Mouse (Mus musculus): ENCODE results near the gene Ctsz. TPM values are rescaled to one million over a fixed set of nuclear protein-coding genes. Genes with fewer than 3 reads are reported as not detected.

Ctsz gene
- total and polyA plus RNA-seq, 2 experiments from 2014 or later = 53.9 to 74.7 TPM

GRCm38 (mm10) chr2:174442460-174442859, 3.6 kb upstream of the Ctsz start:
- Histone ChIP-seq H3K9ac (no peak overlapping the region), H3K36me3 (ENCODE audit: insufficient read depth) (no peaks in the 10 kb centered on the region), H3K27ac (ENCODE audit: low read depth, low read length) (no peak overlapping the region), H3K4me1 (ENCODE audit: insufficient read depth) (peaks cover 12% of the 10 kb centered on the region), H3K4me2 (ENCODE audit: low read depth) (no peak overlapping the region), H3K4me3 (ENCODE audit: low read depth, low read length) (no peak overlapping the region), H3K9me3 (ENCODE audit: low read length) (no peaks in the 10 kb centered on the region), H3K27me3 (ENCODE audit: insufficient read depth, low read length) (no peaks in the 10 kb centered on the region)
- no peak for ATAC-seq
- no peak for DNase-seq
- 87% methylated on average over 9 of the region's 9 CpGs for WGBS
- TF ChIP-seq CTCF (IDR thresholded peaks at IDR 0.05; ENCODE audit: low read depth) = no peak

- Histone ChIP-seq H3K27me3 (ENCODE audit: insufficient read depth, low read length) (no peaks in the 10 kb centered on the region), H3K4me3 (ENCODE audit: low read depth, low read length) (no peak overlapping the region), H3K36me3 (ENCODE audit: insufficient read depth) (no peaks in the 10 kb centered on the region), H3K4me1 (ENCODE audit: insufficient read depth) (peaks cover 12% of the 10 kb centered on the region), H3K9me3 (ENCODE audit: low read length) (no peaks in the 10 kb centered on the region), H3K27ac (ENCODE audit: low read depth, low read length) (no peak overlapping the region), H3K9ac (no peak overlapping the region), H3K4me2 (ENCODE audit: low read depth) (no peak overlapping the region)
- no peak for DNase-seq
- no peak for TF ChIP-seq CTCF (IDR thresholded peaks at IDR 0.05; ENCODE audit: low read depth)
- ATAC-seq = no peak
- 78% methylated on average over 4 of the region's 4 CpGs for WGBS
Measured at GRCm38 (mm10) chr2:174441898-174442297, 3.1 kb upstream of the Ctsz start.

- DNase-seq = no peak
- H3K4me2 ChIP-seq (ENCODE audit: low read depth) = no peak overlapping the region
- H3K9ac ChIP-seq = no peak overlapping the region
- H3K9me3 ChIP-seq (ENCODE audit: low read length) = no peaks in the 10 kb centered on the region
- no peak for ATAC-seq
- no peak overlapping the region for H3K4me3 ChIP-seq (ENCODE audit: low read depth, low read length)
- no peak overlapping the region for H3K27ac ChIP-seq (ENCODE audit: low read depth, low read length)
- no peaks in the 10 kb centered on the region for H3K36me3 ChIP-seq (ENCODE audit: insufficient read depth)
- 78% methylated on average over 9 of the region's 9 CpGs for WGBS
- peaks cover 12% of the 10 kb centered on the region for H3K4me1 ChIP-seq (ENCODE audit: insufficient read depth)
- TF ChIP-seq CTCF (IDR thresholded peaks at IDR 0.05; ENCODE audit: low read depth) = no peak
- H3K27me3 ChIP-seq (ENCODE audit: insufficient read depth, low read length) = no peaks in the 10 kb centered on the region
Measured at GRCm38 (mm10) chr2:174439961-174440360, 1.1 kb upstream of the Ctsz start.

- whole genome bisulfite sequencing = 51% methylated on average over 5 of the region's 5 CpGs
- peak overlapping the region; percentile 83 for H3K4me2 ChIP-seq (ENCODE audit: low read depth)
- no peak for ATAC-seq
- H3K9me3 ChIP-seq (ENCODE audit: low read length) = no peaks in the 10 kb centered on the region
- TF ChIP-seq CTCF (IDR thresholded peaks at IDR 0.05; ENCODE audit: low read depth) = no peak
- H3K4me1 ChIP-seq (ENCODE audit: insufficient read depth) = peaks cover 12% of the 10 kb centered on the region
- H3K4me3 ChIP-seq (ENCODE audit: low read depth, low read length) = no peak overlapping the region
- H3K36me3 ChIP-seq (ENCODE audit: insufficient read depth) = no peaks in the 10 kb centered on the region
- DNase-seq = no peak
- H3K9ac ChIP-seq = peak overlapping the region; percentile 68; the same call in 1 of the 2 replicates
- H3K27me3 ChIP-seq (ENCODE audit: insufficient read depth, low read length) = no peaks in the 10 kb centered on the region
- H3K27ac ChIP-seq (ENCODE audit: low read depth, low read length) = no peak overlapping the region
Measured at GRCm38 (mm10) chr2:174439450-174439838, 605 bp upstream of the Ctsz start.

- ATAC-seq (peak; percentile 7; the same call in 1 of the 2 replicates), DNase-seq (peak; percentile 25)
- peak overlapping the region; percentile 50; the same call in 1 of the 2 replicates for H3K27ac ChIP-seq (ENCODE audit: low read depth, low read length)
- WGBS = 65% methylated on average over 11 of the region's 11 CpGs
- 0 out of 2 replicates have a peak, but pooled peaks cover 3% of the 10 kb centered on the region for H3K36me3 ChIP-seq (ENCODE audit: insufficient read depth)
- H3K27me3 ChIP-seq (ENCODE audit: insufficient read depth, low read length) = no peaks in the 10 kb centered on the region
- H3K4me2 ChIP-seq (ENCODE audit: low read depth) = peak overlapping the region; percentile 83
- H3K4me3 ChIP-seq (ENCODE audit: low read depth, low read length) = peak overlapping the region; percentile 49
- peak overlapping the region; percentile 68 for H3K9ac ChIP-seq
- H3K9me3 ChIP-seq (ENCODE audit: low read length) = no peaks in the 10 kb centered on the region
- TF ChIP-seq CTCF (IDR thresholded peaks at IDR 0.05; ENCODE audit: low read depth) = no peak
- H3K4me1 ChIP-seq (ENCODE audit: insufficient read depth) = peaks cover 12% of the 10 kb centered on the region
Measured at GRCm38 (mm10) chr2:174438181-174438580, 658 bp downstream of the Ctsz start.

GRCm38 (mm10) chr2:174437697-174437982, 1.2 kb downstream of the Ctsz start:
- H3K4me3 ChIP-seq (ENCODE audit: low read depth, low read length) = no peak overlapping the region
- no peaks in the 10 kb centered on the region for H3K27me3 ChIP-seq (ENCODE audit: insufficient read depth, low read length)
- no peak overlapping the region for H3K9ac ChIP-seq
- 0 out of 2 replicates have a peak, but pooled peaks cover 3% of the 10 kb centered on the region for H3K36me3 ChIP-seq (ENCODE audit: insufficient read depth)
- peaks cover 12% of the 10 kb centered on the region for H3K4me1 ChIP-seq (ENCODE audit: insufficient read depth)
- ATAC-seq = no peak
- DNase-seq = no peak
- no peaks in the 10 kb centered on the region for H3K9me3 ChIP-seq (ENCODE audit: low read length)
- no peak overlapping the region for H3K27ac ChIP-seq (ENCODE audit: low read depth, low read length)
- WGBS = 100% methylated on average over 4 of the region's 4 CpGs
- H3K4me2 ChIP-seq (ENCODE audit: low read depth) = peak overlapping the region; percentile 83; the same call in 1 of the 2 replicates
- TF ChIP-seq CTCF (IDR thresholded peaks at IDR 0.05; ENCODE audit: low read depth) = no peak

- H3K9ac ChIP-seq = no peak overlapping the region
- no peak for ATAC-seq
- no peak overlapping the region for H3K4me3 ChIP-seq (ENCODE audit: low read depth, low read length)
- peaks cover 12% of the 10 kb centered on the region for H3K4me1 ChIP-seq (ENCODE audit: insufficient read depth)
- no peaks in the 10 kb centered on the region for H3K9me3 ChIP-seq (ENCODE audit: low read length)
- WGBS = 97% methylated on average over 7 of the region's 7 CpGs
- no peak overlapping the region for H3K27ac ChIP-seq (ENCODE audit: low read depth, low read length)
- 0 out of 2 replicates have a peak, but pooled peaks cover 3% of the 10 kb centered on the region for H3K36me3 ChIP-seq (ENCODE audit: insufficient read depth)
- TF ChIP-seq CTCF (IDR thresholded peaks at IDR 0.05; ENCODE audit: low read depth) = no peak
- no peak overlapping the region for H3K4me2 ChIP-seq (ENCODE audit: low read depth)
- no peak for DNase-seq
- no peaks in the 10 kb centered on the region for H3K27me3 ChIP-seq (ENCODE audit: insufficient read depth, low read length)
Measured at GRCm38 (mm10) chr2:174436916-174437696, 1.7 kb downstream of the Ctsz start.
